Mouse (Mus musculus): ENCODE measurements around the gene Krtap5-4. TPM values are rescaled to one million over a fixed set of nuclear protein-coding genes. Genes with fewer than 3 reads are reported as not detected.

Krtap5-4 gene
- not detected in 2 replicates for polyA plus RNA-seq (2012)

DNA sequence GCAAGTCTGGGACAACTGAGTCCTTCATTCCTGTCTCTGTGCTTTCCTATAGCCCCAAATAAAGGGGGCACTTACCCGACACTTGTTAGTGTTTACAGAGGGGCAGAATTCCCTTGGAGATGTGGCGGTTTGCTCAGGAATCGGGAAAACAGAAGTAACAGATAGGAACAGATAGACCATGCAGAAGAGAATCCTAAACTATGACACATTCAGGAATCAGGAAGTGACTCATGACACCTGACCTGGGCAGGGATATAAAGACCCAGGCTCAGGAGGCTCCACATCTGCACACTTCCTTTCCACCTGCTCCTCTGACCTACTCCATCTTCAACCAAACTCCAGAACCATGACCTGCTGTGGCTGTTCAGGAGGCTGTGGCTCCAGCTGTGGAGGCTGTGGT, at the start of gene Krtap5-4:
TSS of gene Krtap5-4 (plus strand) at position 301 of the 400 bp plus-strand sequence.

DNA sequence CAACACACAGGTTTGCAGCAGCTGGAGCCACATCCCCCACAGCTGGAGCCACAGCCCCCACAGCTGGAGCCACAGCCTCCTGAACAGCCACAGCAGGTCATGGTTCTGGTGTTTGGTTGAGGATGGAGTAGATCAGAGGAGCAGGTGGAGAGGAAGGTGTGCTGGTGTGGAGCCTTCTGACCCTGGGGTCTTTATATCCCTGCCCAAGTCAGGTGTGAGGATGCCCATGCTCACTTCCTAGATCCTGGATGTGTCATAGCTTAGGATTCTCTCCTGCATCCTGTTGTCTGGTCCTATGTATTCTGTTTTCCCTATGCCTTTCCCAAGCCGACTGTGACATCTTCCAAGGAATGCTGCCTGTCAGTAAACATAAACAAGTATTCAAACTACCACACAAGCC, 45.1 kb upstream of the Krtap5-4 start, which contains the start of gene Gm2431:
TSS of gene Gm2431 (minus strand) at position 101 of the 400 bp plus-strand sequence.

GRCm38 (mm10) chr7:142274263-142274662, 29.1 kb upstream of the Krtap5-4 start, which contains the start of gene Gm4559:
Gm4559 (minus strand) TSS chr7:142274363.

DNA sequence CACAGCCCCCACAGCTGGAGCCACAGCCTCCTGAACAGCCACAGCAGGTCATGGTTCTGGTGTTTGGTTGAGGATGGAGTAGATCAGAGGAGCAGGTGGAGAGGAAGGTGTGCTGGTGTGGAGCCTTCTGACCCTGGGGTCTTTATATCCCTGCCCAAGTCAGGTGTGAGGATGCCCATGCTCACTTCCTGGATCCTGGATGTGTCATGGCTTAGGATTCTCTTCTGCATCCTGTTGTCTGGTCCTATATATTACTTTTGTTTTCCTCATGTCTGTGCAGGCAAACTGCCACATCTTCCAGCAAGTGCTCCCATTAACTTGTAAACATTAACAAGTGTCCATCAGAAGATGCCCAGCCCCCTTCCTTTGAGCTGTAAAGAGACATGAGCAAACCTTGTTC, 6.3 kb upstream of the Krtap5-4 start, which contains the start of gene Krtap5-1:
TSS of gene Krtap5-1 (minus strand) at position 101 of the 400 bp plus-strand sequence.

Other genes with a start within 250 kb of the Krtap5-4 start
- 51.7 TPM in 2 replicates for gene Mob2, start 242.5 kb upstream of the Krtap5-4 start, polyA plus RNA-seq (2012)
- 2.6 and 3.2 TPM in 2 replicates for gene Dusp8, start 207.7 kb upstream of the Krtap5-4 start, polyA plus RNA-seq (2012)
- gene Gm45618, start 182.8 kb upstream of the Krtap5-4 start, polyA plus RNA-seq (2012), result not detected in 2 replicates
- gene Gm39115, start 167.5 kb upstream of the Krtap5-4 start, polyA plus RNA-seq (2012), result not detected in 2 replicates
- gene Gm45337, start 158.9 kb upstream of the Krtap5-4 start, polyA plus RNA-seq (2012), result not detected in 2 replicates
- gene Gm29735, start 146.4 kb upstream of the Krtap5-4 start, polyA plus RNA-seq (2012), result not detected in 2 replicates
- not detected in 2 replicates for gene Gm4553, start 137.8 kb upstream of the Krtap5-4 start, polyA plus RNA-seq (2012)
- not detected in 2 replicates for gene Krtap5-2, start 127.5 kb upstream of the Krtap5-4 start, polyA plus RNA-seq (2012)
- gene Gm10153, start 113.2 kb upstream of the Krtap5-4 start, polyA plus RNA-seq (2012), result not detected in 2 replicates
- not detected in 2 replicates for gene Krtap5-3, start 102.2 kb upstream of the Krtap5-4 start, polyA plus RNA-seq (2012)
- not detected in 2 replicates for gene Gm7579, start 91.7 kb upstream of the Krtap5-4 start, polyA plus RNA-seq (2012)
- not detected in 2 replicates for gene Krtap5-5, start 73.6 kb upstream of the Krtap5-4 start, polyA plus RNA-seq (2012)
- not detected in 2 replicates for gene Gm40460, start 62.5 kb upstream of the Krtap5-4 start, polyA plus RNA-seq (2012)
- gene Gm2431, start 45.2 kb upstream of the Krtap5-4 start, polyA plus RNA-seq (2012), result not detected in 2 replicates
- gene Gm4559, start 29.2 kb upstream of the Krtap5-4 start, polyA plus RNA-seq (2012), result not detected in 2 replicates
- not detected in 2 replicates for gene Krtap5-1, start 6.4 kb upstream of the Krtap5-4 start, polyA plus RNA-seq (2012)
- 2.5 and 2.6 TPM in 2 replicates for gene Ifitm10, start 70.2 kb downstream of the Krtap5-4 start, polyA plus RNA-seq (2012)
- 62.1 and 84.1 TPM in 2 replicates for gene Gm49369, start 79.1 kb downstream of the Krtap5-4 start, polyA plus RNA-seq (2012)
- 77.7 and 82.6 TPM in 2 replicates for gene Ctsd, start 84.5 kb downstream of the Krtap5-4 start, polyA plus RNA-seq (2012)
- not detected in 2 replicates for gene Syt8, start 131.3 kb downstream of the Krtap5-4 start, polyA plus RNA-seq (2012)
- gene Tnni2, start 138.3 kb downstream of the Krtap5-4 start, polyA plus RNA-seq (2012), result 3.8 and 4.9 TPM in 2 replicates
- gene Lsp1, start 157.3 kb downstream of the Krtap5-4 start, polyA plus RNA-seq (2012), result 82.2 and 95.3 TPM in 2 replicates
- gene Tnnt3, start 195.3 kb downstream of the Krtap5-4 start, polyA plus RNA-seq (2012), result 0.41 and 1.3 TPM in 2 replicates
- 11.7 and 15.7 TPM in 2 replicates for gene Mrpl23, start 229.1 kb downstream of the Krtap5-4 start, polyA plus RNA-seq (2012)

Measured in megakaryocyte-erythroid progenitor cell, adult 5 weeks (primary cell).